Mouse (Mus musculus) hindbrain, embryonic 15.5 days (tissue): Measurements from ENCODE around the gene Zswim8. TPM values are rescaled to one million over a fixed set of nuclear protein-coding genes. Genes with fewer than 3 reads are reported as not detected.

Experiments used
- ATAC-seq: fragments of 200-750 bp; cut with Nextera tagmentation; 2 replicates; pipeline ENCODE4 v1.8.0; 2017; ENCODE audit warnings: low read depth, moderate number of reproducible peaks, moderate TSS enrichment; ENCODE audit not compliant: low FRiP score
- H3K27ac ChIP-seq: fragments of 300-500 bp; sonication (generic); replicated peaks from 2 replicates; pipeline ENCODE4 v1.5.1; 2015; ENCODE audit warnings: mild to moderate bottlenecking, inconsistent platforms
- H3K27me3 ChIP-seq: fragments of 300-500 bp; sonication (generic); 2 replicates; pipeline ENCODE4 v1.6.1; 2015; ENCODE audit warnings: control low read depth, inconsistent platforms
- H3K36me3 ChIP-seq: fragments of 300-500 bp; sonication (generic); 2 replicates; pipeline ENCODE4 v1.6.1; 2015; ENCODE audit warnings: control low read depth, inconsistent platforms
- H3K4me1 ChIP-seq: fragments of 300-500 bp; sonication (generic); replicated peaks from 2 replicates; pipeline ENCODE4 v1.6.1; 2015; ENCODE audit warnings: control low read depth, inconsistent platforms
- H3K4me2 ChIP-seq: fragments of 300-500 bp; sonication (generic); 2 replicates; pipeline ENCODE4 v1.6.1; 2015; ENCODE audit warnings: moderate library complexity, mild to moderate bottlenecking, inconsistent platforms
- H3K4me3 ChIP-seq: fragments of 300-500 bp; sonication (generic); 2 replicates; pipeline ENCODE4 v1.5.1; 2015; ENCODE audit warnings: mild to moderate bottlenecking, inconsistent platforms
- H3K9ac ChIP-seq: fragments of 300-500 bp; sonication (generic); 2 replicates; pipeline ENCODE4 v1.6.1; 2015; ENCODE audit warnings: inconsistent platforms
- H3K9me3 ChIP-seq: fragments of 300-500 bp; sonication (generic); 2 replicates; pipeline ENCODE4 v1.6.1; 2016; ENCODE audit warnings: control low read depth, inconsistent platforms
- WGBS: fragments of 180-500 bp; shearing (Covaris S2); methylation state at CpG from one replicate; pipeline ENCODE4 v1.1.7; 2015; 5-methylcytosine and 5-hydroxymethylcytosine counted together
- polyA plus RNA-seq: library from polyadenylated mRNA; unstranded; fragments of >200 nt; fragmentation: Nextera tagmentation; extraction: Ambion mirVana; gene quantifications from 2 replicates; pipeline ENCODE4 v1.2.1, GENCODE M21; 2015

Gene Zswim8
- polyA plus RNA-seq, 1 experiment from 2014 or later = 46.9 TPM

GRCm38 (mm10) chr14:20718443-20718842 is 11.1 kb downstream of the Zswim8 start:
- WGBS = 91% methylated on average over 10 of the region's 10 CpGs
- H3K27me3 ChIP-seq = no peaks in the 10 kb centered on the region
- H3K4me2 ChIP-seq = no peak overlapping the region
- H3K9me3 ChIP-seq = no peaks in the 10 kb centered on the region
- H3K4me3 ChIP-seq = no peak overlapping the region
- no peak overlapping the region for H3K9ac ChIP-seq
- no peak overlapping the region for H3K27ac ChIP-seq
- peaks cover 99% of the 10 kb centered on the region for H3K36me3 ChIP-seq
- no peak for ATAC-seq
- no peaks in the 10 kb centered on the region for H3K4me1 ChIP-seq

GRCm38 (mm10) chr14:20719767-20720166 is 12.4 kb downstream of the Zswim8 start:
- H3K4me1 ChIP-seq = no peaks in the 10 kb centered on the region
- no peak overlapping the region for H3K27ac ChIP-seq
- H3K36me3 ChIP-seq = peaks cover 98% of the 10 kb centered on the region
- 94% methylated on average over 12 of the region's 12 CpGs for WGBS
- no peaks in the 10 kb centered on the region for H3K27me3 ChIP-seq
- H3K9me3 ChIP-seq = no peaks in the 10 kb centered on the region
- H3K4me2 ChIP-seq = no peak overlapping the region
- H3K9ac ChIP-seq = no peak overlapping the region
- no peak for ATAC-seq
- no peak overlapping the region for H3K4me3 ChIP-seq

GRCm38 (mm10) chr14:20721371-20721770 is 14.0 kb downstream of the Zswim8 start:
- no peak overlapping the region for H3K27ac ChIP-seq
- WGBS = 94% methylated on average over 4 of the region's 4 CpGs
- peaks cover 95% of the 10 kb centered on the region for H3K36me3 ChIP-seq
- H3K9ac ChIP-seq = no peak overlapping the region
- no peaks in the 10 kb centered on the region for H3K4me1 ChIP-seq
- no peaks in the 10 kb centered on the region for H3K27me3 ChIP-seq
- no peaks in the 10 kb centered on the region for H3K9me3 ChIP-seq
- no peak overlapping the region for H3K4me3 ChIP-seq
- H3K4me2 ChIP-seq = no peak overlapping the region
- ATAC-seq = peak; percentile 33; the same call in 1 of the 2 replicates

GRCm38 (mm10) chr14:20723006-20723405 is 15.7 kb downstream of the Zswim8 start:
- Histone ChIP-seq H3K4me1 (no peaks in the 10 kb centered on the region), H3K36me3 (peaks cover 94% of the 10 kb centered on the region), H3K27ac (no peak overlapping the region), H3K4me3 (no peak overlapping the region), H3K9ac (no peak overlapping the region), H3K9me3 (no peaks in the 10 kb centered on the region), H3K4me2 (no peak overlapping the region), H3K27me3 (no peaks in the 10 kb centered on the region)
- WGBS = 86% methylated on average over 12 of the region's 12 CpGs
- no peak for ATAC-seq

GRCm38 (mm10) chr14:20724043-20724442 is 16.7 kb downstream of the Zswim8 start:
- WGBS = 28% methylated on average over 5 of the region's 5 CpGs
- H3K4me2 ChIP-seq = no peak overlapping the region
- ATAC-seq = no peak

GRCm38 (mm10) chr14:20725660-20726339 is 18.4 kb downstream of the Zswim8 start:
- H3K9me3 ChIP-seq = no peaks in the 10 kb centered on the region
- H3K9ac ChIP-seq = no peak overlapping the region
- H3K4me3 ChIP-seq = no peak overlapping the region
- no peak overlapping the region for H3K4me2 ChIP-seq
- no peaks in the 10 kb centered on the region for H3K4me1 ChIP-seq
- WGBS = 85% methylated on average over 6 of the region's 6 CpGs
- H3K36me3 ChIP-seq = peaks cover 94% of the 10 kb centered on the region
- H3K27ac ChIP-seq = no peak overlapping the region
- ATAC-seq = no peak
- H3K27me3 ChIP-seq = no peaks in the 10 kb centered on the region

More at GRCm38 (mm10) chr14:20724043-20724442, 16.7 kb downstream of the Zswim8 start:
- Histone ChIP-seq H3K4me1 (no peaks in the 10 kb centered on the region), H3K4me3 (no peak overlapping the region), H3K36me3 (peaks cover 94% of the 10 kb centered on the region), H3K27ac (no peak overlapping the region), H3K27me3 (no peaks in the 10 kb centered on the region), H3K9ac (no peak overlapping the region), H3K9me3 (no peaks in the 10 kb centered on the region)

- H3K9ac ChIP-seq = no peak overlapping the region
- no peaks in the 10 kb centered on the region for H3K9me3 ChIP-seq
- H3K27me3 ChIP-seq = no peaks in the 10 kb centered on the region
- WGBS = 96% methylated on average over 9 of the region's 9 CpGs
- H3K36me3 ChIP-seq = peaks cover 57% of the 10 kb centered on the region
- H3K4me2 ChIP-seq = no peak overlapping the region
- ATAC-seq = no peak
- H3K27ac ChIP-seq = no peak overlapping the region
- H3K4me3 ChIP-seq = no peak overlapping the region
- H3K4me1 ChIP-seq = peaks cover 14% of the 10 kb centered on the region
Observed at GRCm38 (mm10) chr14:20729871-20730270, 22.5 kb downstream of the Zswim8 start.

GRCm38 (mm10) chr14:20730853-20731602 is 23.7 kb downstream of the Zswim8 start:
- H3K27ac ChIP-seq = no peak overlapping the region
- H3K4me2 ChIP-seq = no peak overlapping the region
- H3K4me3 ChIP-seq = no peak overlapping the region
- H3K9ac ChIP-seq = no peak overlapping the region
- 89% methylated on average over 9 of the region's 9 CpGs for WGBS
- H3K4me1 ChIP-seq = peaks cover 18% of the 10 kb centered on the region
- H3K9me3 ChIP-seq = no peaks in the 10 kb centered on the region
- no peaks in the 10 kb centered on the region for H3K27me3 ChIP-seq
- H3K36me3 ChIP-seq = peaks cover 49% of the 10 kb centered on the region
- ATAC-seq = no peak

- WGBS = 50% methylated on average over 12 of the region's 12 CpGs
- peak overlapping the region; percentile 67 for H3K4me3 ChIP-seq
- peaks cover 18% of the 10 kb centered on the region for H3K4me1 ChIP-seq
- H3K27ac ChIP-seq = peak overlapping the region; percentile 90
- H3K27me3 ChIP-seq = no peaks in the 10 kb centered on the region
- H3K36me3 ChIP-seq = peaks cover 44% of the 10 kb centered on the region
- no peak for ATAC-seq
- H3K9me3 ChIP-seq = no peaks in the 10 kb centered on the region
- peak overlapping the region; percentile 81 for H3K4me2 ChIP-seq
- H3K9ac ChIP-seq = peak overlapping the region; percentile 79
Observed at GRCm38 (mm10) chr14:20733041-20733951, 25.9 kb downstream of the Zswim8 start.

GRCm38 (mm10) chr14:20733952-20734774 is 26.8 kb downstream of the Zswim8 start, which contains the start of gene Ndst2:
Gene Ndst2 (minus strand): TSS chr14:20734562.
- peak within 1 kb of the TSS; percentile 79 for H3K9ac ChIP-seq
- peak within 1 kb of the TSS; percentile 67 for H3K4me3 ChIP-seq
- H3K27ac ChIP-seq = peak within 1 kb of the TSS; percentile 90
- H3K27me3 ChIP-seq = no peaks in the 10 kb centered on the region
- peak within 1 kb of the TSS; percentile 81 for H3K4me2 ChIP-seq
- no peaks in the 10 kb centered on the region for H3K9me3 ChIP-seq
- under 1% methylated on average over 71 of the region's 81 CpGs for WGBS
- peaks cover 44% of the 10 kb centered on the region for H3K36me3 ChIP-seq
- peak; percentile 98 for ATAC-seq
- peaks cover 18% of the 10 kb centered on the region for H3K4me1 ChIP-seq

- Histone ChIP-seq H3K4me3 (0 out of 2 replicates have a peak overlapping the region, but pooled peaks have one; percentile 67), H3K27ac (peak overlapping the region; percentile 90), H3K4me1 (peaks cover 18% of the 10 kb centered on the region), H3K9me3 (no peaks in the 10 kb centered on the region), H3K27me3 (no peaks in the 10 kb centered on the region), H3K4me2 (peak overlapping the region; percentile 81), H3K36me3 (peaks cover 44% of the 10 kb centered on the region), H3K9ac (no peak overlapping the region)
- WGBS = 63% methylated on average over 2 of the region's 2 CpGs
- ATAC-seq = no peak
Observed at GRCm38 (mm10) chr14:20735052-20735451, 27.7 kb downstream of the Zswim8 start.
